Mouse (Mus musculus) forebrain, embryonic 13.5 days (tissue): ENCODE measurements around the gene Trp53i13. TPM values are rescaled to one million over a fixed set of nuclear protein-coding genes. Genes with fewer than 3 reads are reported as not detected.

ENCODE experiments used
- ATAC-seq: fragments of 200-750 bp; cut with Nextera tagmentation; 2 replicates; pipeline ENCODE4 v1.8.0; 2017
- H3K27ac ChIP-seq: fragments of 300-500 bp; sonication (generic); 2 replicates; pipeline ENCODE4 v1.5.1; 2015; ENCODE audit warnings: inconsistent platforms, mild to moderate bottlenecking, moderate library complexity
- H3K27me3 ChIP-seq: fragments of 300-500 bp; sonication (generic); 2 replicates; pipeline ENCODE4 v1.6.1; 2015; ENCODE audit warnings: mild to moderate bottlenecking, inconsistent platforms
- H3K36me3 ChIP-seq: fragments of 300-500 bp; sonication (generic); 2 replicates; pipeline ENCODE4 v1.6.1; 2015; ENCODE audit warnings: mild to moderate bottlenecking, inconsistent platforms; ENCODE audit not compliant: poor library complexity, severe bottlenecking
- H3K4me1 ChIP-seq: fragments of 300-500 bp; sonication (generic); 2 replicates; pipeline ENCODE4 v1.6.1; 2015; ENCODE audit warnings: inconsistent platforms
- H3K4me2 ChIP-seq: fragments of 300-500 bp; sonication (generic); 2 replicates; pipeline ENCODE4 v1.6.1; 2015; ENCODE audit warnings: inconsistent platforms, mild to moderate bottlenecking, moderate library complexity
- H3K4me3 ChIP-seq: fragments of 300-500 bp; sonication (generic); 2 replicates; pipeline ENCODE4 v1.5.1; 2015; ENCODE audit warnings: mild to moderate bottlenecking, inconsistent platforms
- H3K9ac ChIP-seq: fragments of 300-500 bp; sonication (generic); 2 replicates; pipeline ENCODE4 v1.6.1; 2015; ENCODE audit warnings: mild to moderate bottlenecking, inconsistent platforms
- H3K9me3 ChIP-seq: fragments of 300-500 bp; sonication (generic); replicated peaks from 2 replicates; pipeline ENCODE4 v1.6.1; 2016; ENCODE audit warnings: inconsistent platforms
- WGBS: fragments of 180-500 bp; shearing (Covaris S2); methylation state at CpG from one replicate; pipeline ENCODE4 v1.1.7; 2015; 5-methylcytosine and 5-hydroxymethylcytosine counted together
- polyA plus RNA-seq: library from polyadenylated mRNA; unstranded; fragments of >200 nt; fragmentation: Nextera tagmentation; extraction: Ambion mirVana; gene quantifications from 2 replicates; pipeline ENCODE4 v1.2.1, GENCODE M21; 2015

Gene Trp53i13
- polyA plus RNA-seq, 1 experiment from 2014 or later = 19.7 TPM

GRCm38 (mm10) chr11:77486798-77487197 is 29.0 kb downstream of the Trp53i13 start:
- H3K27ac ChIP-seq = peak overlapping the region; percentile 85
- ATAC-seq = peak; percentile 28; the same call in 1 of the 2 replicates
- H3K9ac ChIP-seq = peak overlapping the region; percentile 98
- H3K9me3 ChIP-seq = no peaks in the 10 kb centered on the region
- H3K27me3 ChIP-seq = no peaks in the 10 kb centered on the region
- H3K4me3 ChIP-seq = peak overlapping the region; percentile 96
- peaks cover 4% of the 10 kb centered on the region; the same call in 1 of the 2 replicates for H3K36me3 ChIP-seq
- H3K4me2 ChIP-seq = peak overlapping the region; percentile 99
- 19% methylated on average over 5 of the region's 5 CpGs for WGBS
- peaks cover 85% of the 10 kb centered on the region for H3K4me1 ChIP-seq

- H3K27ac ChIP-seq = peak overlapping the region; percentile 85
- 30% methylated on average over 6 of the region's 6 CpGs for WGBS
- H3K9me3 ChIP-seq = no peaks in the 10 kb centered on the region
- peak overlapping the region; percentile 99 for H3K4me2 ChIP-seq
- ATAC-seq = no peak
- no peaks in the 10 kb centered on the region for H3K27me3 ChIP-seq
- H3K9ac ChIP-seq = peak overlapping the region; percentile 45
- peaks cover 4% of the 10 kb centered on the region; the same call in 1 of the 2 replicates for H3K36me3 ChIP-seq
- peaks cover 76% of the 10 kb centered on the region for H3K4me1 ChIP-seq
- peak overlapping the region; percentile 9 for H3K4me3 ChIP-seq
Observed at GRCm38 (mm10) chr11:77485229-77485628, 30.6 kb downstream of the Trp53i13 start.

DNA sequence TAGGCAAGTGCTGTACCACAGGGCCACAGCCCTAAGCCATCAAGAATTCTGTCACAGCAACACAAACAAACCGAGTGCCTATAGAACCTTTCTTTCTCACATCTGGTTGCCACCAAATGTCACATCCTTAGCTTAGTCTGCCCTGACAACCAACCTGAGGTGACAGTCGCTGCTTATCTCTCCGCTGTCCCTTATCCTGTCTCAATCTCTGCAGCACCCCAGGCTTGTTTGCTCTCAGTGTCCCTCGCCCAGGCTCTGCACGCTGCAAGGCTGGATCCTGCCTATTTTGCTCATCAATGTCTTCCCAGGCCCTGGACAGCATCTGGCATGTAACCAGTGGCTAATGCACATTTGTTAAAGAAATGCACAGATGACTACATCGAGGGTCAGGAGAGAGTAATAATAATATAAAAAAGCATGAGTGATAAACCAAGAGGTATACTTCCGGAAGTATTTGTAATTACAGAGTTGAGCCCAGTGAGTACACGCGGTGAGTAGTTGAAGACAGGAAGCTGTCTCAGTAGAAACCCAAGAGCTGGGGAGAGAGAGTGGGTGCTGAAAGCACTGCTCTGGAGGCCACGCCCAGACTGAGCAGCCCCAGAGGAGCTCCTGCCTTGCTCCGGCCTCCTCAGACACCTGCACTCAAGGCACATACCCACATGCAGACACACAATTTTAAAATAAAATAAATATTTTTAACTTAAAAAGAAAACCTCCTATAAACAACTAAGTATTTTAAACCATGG is 32.1 kb downstream of the Trp53i13 start:
- no peaks in the 10 kb centered on the region for H3K27me3 ChIP-seq
- no peak overlapping the region for H3K27ac ChIP-seq
- H3K9me3 ChIP-seq = no peaks in the 10 kb centered on the region
- no peak for ATAC-seq
- H3K4me1 ChIP-seq = peaks cover 69% of the 10 kb centered on the region
- H3K4me3 ChIP-seq = no peak overlapping the region
- WGBS = 84% methylated on average over 11 of the region's 11 CpGs
- no peak overlapping the region for H3K4me2 ChIP-seq
- no peak overlapping the region; the same call in 1 of the 2 replicates for H3K9ac ChIP-seq
- peaks cover 4% of the 10 kb centered on the region; the same call in 1 of the 2 replicates for H3K36me3 ChIP-seq

DNA sequence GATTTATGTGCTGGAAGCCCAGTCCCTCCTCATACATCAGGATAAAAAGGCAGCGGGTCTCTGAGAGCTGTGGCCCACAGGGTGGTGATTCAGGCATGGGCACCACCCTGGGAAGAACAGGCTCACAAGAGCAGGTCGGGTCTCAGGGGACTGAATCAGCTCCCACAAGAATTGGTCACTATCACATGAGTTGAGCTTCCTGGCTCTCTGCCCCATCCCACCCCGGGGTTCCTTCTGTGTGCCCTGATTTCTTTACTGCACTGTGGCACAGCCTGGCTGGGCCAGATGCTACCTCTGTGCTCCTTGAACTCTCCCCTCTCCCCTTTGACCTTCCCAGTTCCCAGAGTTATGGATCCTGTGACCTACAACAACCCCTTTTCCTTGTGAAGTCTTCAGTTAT is 32.7 kb downstream of the Trp53i13 start:
- no peak overlapping the region for H3K4me3 ChIP-seq
- H3K4me1 ChIP-seq = peaks cover 62% of the 10 kb centered on the region
- H3K36me3 ChIP-seq = peaks cover 4% of the 10 kb centered on the region; the same call in 1 of the 2 replicates
- no peak overlapping the region for H3K4me2 ChIP-seq
- 92% methylated on average over 3 of the region's 3 CpGs for WGBS
- H3K9ac ChIP-seq = no peak overlapping the region
- H3K9me3 ChIP-seq = no peaks in the 10 kb centered on the region
- no peaks in the 10 kb centered on the region for H3K27me3 ChIP-seq
- ATAC-seq = no peak
- H3K27ac ChIP-seq = no peak overlapping the region

GRCm38 (mm10) chr11:77476895-77477294 is 38.9 kb downstream of the Trp53i13 start:
- no peaks in the 10 kb centered on the region for H3K9me3 ChIP-seq
- no peak for ATAC-seq
- WGBS = 97% methylated on average over 6 of the region's 6 CpGs
- H3K9ac ChIP-seq = no peak overlapping the region
- no peak overlapping the region for H3K4me3 ChIP-seq
- H3K36me3 ChIP-seq = peaks cover 50% of the 10 kb centered on the region
- H3K4me2 ChIP-seq = no peak overlapping the region
- H3K27ac ChIP-seq = no peak overlapping the region
- peaks cover 7% of the 10 kb centered on the region; the same call in 1 of the 2 replicates for H3K4me1 ChIP-seq
- no peaks in the 10 kb centered on the region for H3K27me3 ChIP-seq

DNA sequence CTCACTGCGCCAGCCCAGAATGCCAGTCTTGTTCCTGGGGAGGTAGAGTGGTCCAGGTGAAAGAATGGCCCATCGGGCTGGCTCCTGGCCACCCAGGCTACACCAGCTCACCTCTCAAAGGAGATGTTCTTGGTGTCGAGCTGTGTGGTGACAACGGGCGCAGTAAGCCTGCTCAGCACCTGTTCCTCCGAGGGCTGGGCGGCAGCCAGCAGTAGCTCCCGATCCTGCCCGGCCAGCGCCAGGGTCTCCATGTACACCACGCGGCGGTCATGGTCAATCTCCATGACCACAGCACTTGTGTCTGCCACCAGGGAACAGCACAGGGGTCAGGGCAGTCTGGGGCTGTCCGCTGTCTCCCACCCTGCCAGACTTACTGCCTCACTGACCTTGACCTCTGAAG is 39.6 kb downstream of the Trp53i13 start:
- H3K4me3 ChIP-seq = no peak overlapping the region
- no peaks in the 10 kb centered on the region for H3K27me3 ChIP-seq
- H3K36me3 ChIP-seq = peaks cover 57% of the 10 kb centered on the region
- no peaks in the 10 kb centered on the region for H3K9me3 ChIP-seq
- no peak overlapping the region for H3K4me2 ChIP-seq
- H3K9ac ChIP-seq = no peak overlapping the region
- no peak for ATAC-seq
- peaks cover under 1% of the 10 kb centered on the region; the same call in 1 of the 2 replicates for H3K4me1 ChIP-seq
- H3K27ac ChIP-seq = no peak overlapping the region
- whole genome bisulfite sequencing = 91% methylated on average over 14 of the region's 14 CpGs

GRCm38 (mm10) chr11:77472775-77473174 is 43.0 kb downstream of the Trp53i13 start:
- Histone ChIP-seq H3K9me3 (no peaks in the 10 kb centered on the region), H3K9ac (no peak overlapping the region), H3K4me2 (no peak overlapping the region), H3K4me1 (peaks cover 4% of the 10 kb centered on the region), H3K4me3 (no peak overlapping the region), H3K27ac (no peak overlapping the region), H3K27me3 (peaks cover 2% of the 10 kb centered on the region), H3K36me3 (peaks cover 70% of the 10 kb centered on the region)
- ATAC-seq = no peak
- 92% methylated on average over 16 of the region's 16 CpGs for WGBS

DNA sequence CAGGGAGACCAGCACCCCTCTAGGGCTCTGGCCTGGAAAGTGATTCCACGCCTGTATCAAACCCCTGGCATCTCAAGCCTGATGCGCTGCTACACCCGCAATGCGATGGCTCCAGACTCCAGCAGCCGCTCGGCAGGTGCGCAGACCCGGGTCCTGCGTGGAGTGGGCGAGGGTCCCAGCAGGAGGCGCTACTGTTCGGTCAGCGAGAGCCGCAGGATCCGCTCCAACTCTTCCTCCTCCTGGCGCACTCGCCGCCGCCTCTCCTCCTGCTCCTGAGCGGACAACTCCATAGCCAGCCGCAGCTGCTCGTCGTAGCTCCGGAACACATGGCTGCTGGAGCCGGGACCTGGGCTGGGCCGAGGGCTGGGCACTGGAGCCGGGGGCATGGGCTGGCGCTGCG is 44.4 kb downstream of the Trp53i13 start:
- no peak overlapping the region for H3K4me3 ChIP-seq
- H3K4me2 ChIP-seq = no peak overlapping the region
- peaks cover 60% of the 10 kb centered on the region for H3K36me3 ChIP-seq
- peaks cover 6% of the 10 kb centered on the region for H3K4me1 ChIP-seq
- 79% methylated on average over 29 of the region's 29 CpGs for WGBS
- no peak overlapping the region for H3K27ac ChIP-seq
- no peaks in the 10 kb centered on the region for H3K9me3 ChIP-seq
- H3K27me3 ChIP-seq = peaks cover 16% of the 10 kb centered on the region
- no peak overlapping the region for H3K9ac ChIP-seq
- ATAC-seq = no peak

- Histone ChIP-seq H3K4me2 (no peak overlapping the region), H3K4me1 (peaks cover 6% of the 10 kb centered on the region), H3K9ac (no peak overlapping the region), H3K36me3 (peaks cover 35% of the 10 kb centered on the region), H3K27me3 (peaks cover 44% of the 10 kb centered on the region), H3K9me3 (no peaks in the 10 kb centered on the region), H3K4me3 (no peak overlapping the region), H3K27ac (no peak overlapping the region)
- no peak for ATAC-seq
- 83% methylated on average over 9 of the region's 9 CpGs for WGBS
Observed at GRCm38 (mm10) chr11:77468397-77468796, 47.4 kb downstream of the Trp53i13 start.

DNA sequence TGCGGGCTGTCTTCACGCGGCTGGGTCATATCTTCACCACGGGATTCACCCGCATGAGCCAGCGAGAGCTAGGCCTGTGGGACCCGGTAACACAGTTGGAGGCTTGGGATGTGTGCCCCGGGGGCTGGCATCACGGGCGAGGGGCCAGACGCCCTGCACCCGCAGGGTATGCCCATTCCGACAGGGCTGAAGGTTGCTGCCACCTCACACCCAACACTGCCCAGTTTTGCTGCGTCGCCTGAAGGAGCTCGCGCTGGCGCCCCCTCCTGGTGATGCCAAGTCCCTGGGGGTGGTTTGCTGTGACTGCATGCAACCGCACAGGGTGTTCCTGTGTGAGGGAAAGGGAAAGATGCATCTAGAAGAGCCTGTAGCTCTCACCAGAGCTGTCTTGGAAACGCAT is 48.0 kb downstream of the Trp53i13 start:
- peaks cover 50% of the 10 kb centered on the region for H3K27me3 ChIP-seq
- H3K4me1 ChIP-seq = peaks cover 8% of the 10 kb centered on the region
- no peak overlapping the region for H3K9ac ChIP-seq
- peak overlapping the region; percentile 34; the same call in 1 of the 2 replicates for H3K4me2 ChIP-seq
- H3K4me3 ChIP-seq = no peak overlapping the region
- H3K27ac ChIP-seq = no peak overlapping the region
- H3K9me3 ChIP-seq = no peaks in the 10 kb centered on the region
- no peak; the same call in 1 of the 2 replicates for ATAC-seq
- peaks cover 28% of the 10 kb centered on the region for H3K36me3 ChIP-seq
- 10% methylated on average over 20 of the region's 20 CpGs for WGBS

- Histone ChIP-seq H3K27ac (no peak overlapping the region), H3K9me3 (no peaks in the 10 kb centered on the region), H3K9ac (no peak overlapping the region), H3K4me1 (peaks cover 14% of the 10 kb centered on the region), H3K27me3 (peaks cover 56% of the 10 kb centered on the region), H3K36me3 (peaks cover 22% of the 10 kb centered on the region), H3K4me3 (no peak overlapping the region), H3K4me2 (no peak overlapping the region)
- ATAC-seq = 0 out of 2 replicates have a peak, but pooled peaks have one; percentile 13
- WGBS = 4% methylated on average over 24 of the region's 25 CpGs
Observed at GRCm38 (mm10) chr11:77467157-77467556, 48.6 kb downstream of the Trp53i13 start.

DNA sequence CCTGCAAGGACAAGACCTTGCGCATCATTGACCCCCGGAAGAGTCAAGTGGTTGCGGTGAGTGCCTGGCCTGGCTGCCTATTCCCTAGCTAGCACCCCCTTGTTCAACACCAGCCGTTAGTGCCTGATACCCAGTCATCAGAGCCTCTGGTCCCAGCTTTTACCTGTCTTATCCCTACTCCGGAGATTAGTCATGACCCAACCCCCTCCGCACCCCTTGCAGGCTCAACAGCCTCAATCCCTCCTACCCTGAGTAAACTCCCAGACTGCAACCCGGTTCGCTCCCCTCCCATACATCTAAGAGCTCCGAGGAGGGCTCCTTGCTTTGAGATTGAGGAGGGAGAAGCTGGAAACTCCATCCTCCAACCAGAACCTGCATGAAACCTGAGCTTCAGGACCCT is 49.2 kb downstream of the Trp53i13 start:
- peaks cover 16% of the 10 kb centered on the region for H3K36me3 ChIP-seq
- WGBS = 41% methylated on average over 9 of the region's 9 CpGs
- peaks cover 62% of the 10 kb centered on the region for H3K27me3 ChIP-seq

More for the DNA sequence above, 49.2 kb downstream of the Trp53i13 start:
- ATAC-seq = no peak
- no peak overlapping the region for H3K4me2 ChIP-seq
- no peak overlapping the region for H3K9ac ChIP-seq
- no peak overlapping the region for H3K4me3 ChIP-seq
- peaks cover 19% of the 10 kb centered on the region for H3K4me1 ChIP-seq
- H3K9me3 ChIP-seq = no peaks in the 10 kb centered on the region
- no peak overlapping the region for H3K27ac ChIP-seq
